Mouse (Mus musculus) forebrain, embryonic 15.5 days (tissue): ENCODE results near the gene Grb2. TPM values are rescaled to one million over a fixed set of nuclear protein-coding genes. Genes with fewer than 3 reads are reported as not detected.

Experiments
- ATAC-seq: fragments of 200-750 bp; cut with Nextera tagmentation; replicated peaks from 2 replicates; pipeline ENCODE4 v1.8.0; 2017; ENCODE audit warnings: mild to moderate bottlenecking, moderate TSS enrichment, moderate library complexity
- H3K27ac ChIP-seq: fragments of 300-500 bp; sonication (generic); replicated peaks from 2 replicates; pipeline ENCODE4 v1.5.1; 2015; ENCODE audit warnings: mild to moderate bottlenecking, inconsistent platforms
- H3K27me3 ChIP-seq: fragments of 300-500 bp; sonication (generic); 2 replicates; pipeline ENCODE4 v1.6.1; 2015; ENCODE audit warnings: inconsistent platforms
- H3K36me3 ChIP-seq: fragments of 300-500 bp; sonication (generic); 2 replicates; pipeline ENCODE4 v1.6.1; 2015; ENCODE audit warnings: mild to moderate bottlenecking, inconsistent platforms
- H3K4me1 ChIP-seq: fragments of 300-500 bp; sonication (generic); 2 replicates; pipeline ENCODE4 v1.6.1; 2015; ENCODE audit warnings: inconsistent platforms
- H3K4me2 ChIP-seq: fragments of 300-500 bp; sonication (generic); replicated peaks from 2 replicates; pipeline ENCODE4 v1.6.1; 2015; ENCODE audit warnings: mild to moderate bottlenecking, inconsistent platforms
- H3K4me3 ChIP-seq: fragments of 300-500 bp; sonication (generic); 2 replicates; pipeline ENCODE4 v1.5.1; 2015; ENCODE audit warnings: mild to moderate bottlenecking, inconsistent platforms
- H3K9ac ChIP-seq: fragments of 300-500 bp; sonication (generic); replicated peaks from 2 replicates; pipeline ENCODE4 v1.6.1; 2015; ENCODE audit warnings: mild to moderate bottlenecking, inconsistent platforms
- H3K9me3 ChIP-seq: fragments of 300-500 bp; sonication (generic); 2 replicates; pipeline ENCODE4 v1.6.1; 2016; ENCODE audit warnings: inconsistent platforms
- WGBS: fragments of 180-500 bp; shearing (Covaris S2); methylation state at CpG from one replicate; pipeline ENCODE4 v1.1.7; 2015; ENCODE audit warnings: mixed read lengths; 5-methylcytosine and 5-hydroxymethylcytosine counted together
- polyA plus RNA-seq: library from polyadenylated mRNA; unstranded; fragments of >200 nt; fragmentation: Nextera tagmentation; extraction: Ambion mirVana; gene quantifications from 2 replicates; pipeline ENCODE4 v1.2.1, GENCODE M21; 2015

The Grb2 gene
- polyA plus RNA-seq, 1 experiment from 2014 or later, result 199 TPM

GRCm38 (mm10) chr11:115709829-115710559, 1.6 kb upstream of the Grb2 start:
- 50% methylated on average over 6 of the region's 6 CpGs for WGBS
- Histone ChIP-seq H3K4me1 (peaks cover 26% of the 10 kb centered on the region), H3K27ac (peak overlapping the region; percentile 95), H3K36me3 (no peaks in the 10 kb centered on the region), H3K4me3 (peak overlapping the region; percentile 64), H3K27me3 (no peaks in the 10 kb centered on the region), H3K4me2 (peak overlapping the region; percentile 55), H3K9me3 (no peaks in the 10 kb centered on the region), H3K9ac (peak overlapping the region; percentile 57)
- no peak for ATAC-seq

GRCm38 (mm10) chr11:115708956-115709828, 795 bp upstream of the Grb2 start:
- Histone ChIP-seq H3K27me3 (no peaks in the 10 kb centered on the region), H3K4me2 (peak overlapping the region; percentile 55), H3K27ac (peak overlapping the region; percentile 95), H3K4me3 (peak overlapping the region; percentile 64), H3K4me1 (peaks cover 26% of the 10 kb centered on the region), H3K9ac (peak overlapping the region; percentile 57), H3K9me3 (no peaks in the 10 kb centered on the region), H3K36me3 (no peaks in the 10 kb centered on the region)
- peak; percentile 83 for ATAC-seq
- WGBS, result under 1% methylated on average over 23 of the region's 23 CpGs

- Histone ChIP-seq H3K27me3 (no peaks in the 10 kb centered on the region), H3K27ac (peak overlapping the region; percentile 95), H3K4me1 (peaks cover 26% of the 10 kb centered on the region), H3K9me3 (no peaks in the 10 kb centered on the region), H3K4me3 (peak overlapping the region; percentile 64), H3K4me2 (peak overlapping the region; percentile 55), H3K36me3 (no peaks in the 10 kb centered on the region), H3K9ac (peak overlapping the region; percentile 81)
- ATAC-seq, result no peak
- WGBS, result 0% methylated on average over 43 of the region's 44 CpGs
These were observed 836 bp downstream of the Grb2 start for GRCm38 (mm10) chr11:115707313-115708208.

- Histone ChIP-seq H3K36me3 (no peaks in the 10 kb centered on the region), H3K27ac (no peak overlapping the region), H3K4me2 (peak overlapping the region; percentile 55), H3K9ac (no peak overlapping the region), H3K4me3 (peak overlapping the region; percentile 64; the same call in 1 of the 2 replicates), H3K4me1 (peaks cover 26% of the 10 kb centered on the region), H3K9me3 (no peaks in the 10 kb centered on the region), H3K27me3 (no peaks in the 10 kb centered on the region)
- no peak for ATAC-seq
- WGBS, result 92% methylated on average over 10 of the region's 10 CpGs
These were observed 1.8 kb downstream of the Grb2 start for GRCm38 (mm10) chr11:115706584-115706983.

GRCm38 (mm10) chr11:115705561-115705960, 2.8 kb downstream of the Grb2 start:
- WGBS, result 88% methylated on average over 2 of the region's 2 CpGs
- Histone ChIP-seq H3K4me1 (peaks cover 26% of the 10 kb centered on the region), H3K36me3 (no peaks in the 10 kb centered on the region), H3K4me2 (no peak overlapping the region), H3K27me3 (no peaks in the 10 kb centered on the region), H3K9me3 (no peaks in the 10 kb centered on the region), H3K27ac (no peak overlapping the region), H3K9ac (no peak overlapping the region), H3K4me3 (no peak overlapping the region)
- no peak for ATAC-seq

GRCm38 (mm10) chr11:115704648-115705047, 3.7 kb downstream of the Grb2 start:
- Histone ChIP-seq H3K36me3 (no peaks in the 10 kb centered on the region), H3K27me3 (no peaks in the 10 kb centered on the region), H3K9ac (no peak overlapping the region), H3K27ac (no peak overlapping the region), H3K4me1 (peaks cover 28% of the 10 kb centered on the region), H3K4me3 (no peak overlapping the region), H3K4me2 (no peak overlapping the region), H3K9me3 (no peaks in the 10 kb centered on the region)
- no peak for ATAC-seq
- 93% methylated on average over 10 of the region's 10 CpGs for WGBS

GRCm38 (mm10) chr11:115703466-115703865, 4.9 kb downstream of the Grb2 start:
- Histone ChIP-seq H3K4me1 (peaks cover 28% of the 10 kb centered on the region), H3K4me2 (no peak overlapping the region), H3K36me3 (no peaks in the 10 kb centered on the region), H3K9ac (no peak overlapping the region), H3K4me3 (no peak overlapping the region), H3K9me3 (no peaks in the 10 kb centered on the region), H3K27me3 (no peaks in the 10 kb centered on the region), H3K27ac (no peak overlapping the region)
- ATAC-seq, result no peak
- WGBS, result 92% methylated on average over 2 of the region's 2 CpGs

GRCm38 (mm10) chr11:115698986-115699728, 9.2 kb downstream of the Grb2 start:
- peak overlapping the region; percentile 60 for H3K4me3 ChIP-seq
- H3K36me3 ChIP-seq, result peaks cover 3% of the 10 kb centered on the region; the same call in 1 of the 2 replicates
- H3K4me2 ChIP-seq, result peak overlapping the region; percentile 65
- WGBS, result 2% methylated on average over 16 of the region's 17 CpGs
- peak; percentile 98 for ATAC-seq
- peak overlapping the region; percentile 61 for H3K9ac ChIP-seq
- no peaks in the 10 kb centered on the region for H3K27me3 ChIP-seq
- peak overlapping the region; percentile 91 for H3K27ac ChIP-seq
- H3K9me3 ChIP-seq, result no peaks in the 10 kb centered on the region
- H3K4me1 ChIP-seq, result peaks cover 46% of the 10 kb centered on the region

GRCm38 (mm10) chr11:115697722-115698121, 10.7 kb downstream of the Grb2 start:
- Histone ChIP-seq H3K4me1 (peaks cover 46% of the 10 kb centered on the region), H3K4me2 (no peak overlapping the region), H3K4me3 (no peak overlapping the region), H3K9me3 (no peaks in the 10 kb centered on the region), H3K27me3 (no peaks in the 10 kb centered on the region), H3K27ac (no peak overlapping the region), H3K9ac (no peak overlapping the region), H3K36me3 (peaks cover 3% of the 10 kb centered on the region; the same call in 1 of the 2 replicates)
- ATAC-seq, result no peak
- WGBS, result 93% methylated on average over 3 of the region's 3 CpGs

- Histone ChIP-seq H3K27ac (no peak overlapping the region), H3K9me3 (no peaks in the 10 kb centered on the region), H3K4me2 (0 out of 2 replicates have a peak overlapping the region, but pooled peaks have one; percentile 11), H3K27me3 (no peaks in the 10 kb centered on the region), H3K4me1 (peaks cover 46% of the 10 kb centered on the region), H3K9ac (no peak overlapping the region), H3K36me3 (peaks cover 3% of the 10 kb centered on the region; the same call in 1 of the 2 replicates), H3K4me3 (no peak overlapping the region)
- WGBS, result 92% methylated on average over 2 of the region's 2 CpGs
- no peak for ATAC-seq
These were observed 11.3 kb downstream of the Grb2 start for GRCm38 (mm10) chr11:115697091-115697490.

- WGBS, result 73% methylated on average over 4 of the region's 4 CpGs
- Histone ChIP-seq H3K9me3 (no peaks in the 10 kb centered on the region), H3K4me3 (no peak overlapping the region), H3K4me1 (peaks cover 46% of the 10 kb centered on the region), H3K9ac (no peak overlapping the region), H3K27ac (no peak overlapping the region), H3K36me3 (peaks cover 3% of the 10 kb centered on the region; the same call in 1 of the 2 replicates), H3K4me2 (no peak overlapping the region), H3K27me3 (no peaks in the 10 kb centered on the region)
- ATAC-seq, result no peak
These were observed 11.9 kb downstream of the Grb2 start for GRCm38 (mm10) chr11:115696471-115696870.
